Mouse (Mus musculus) testis, adult 2 months (tissue): Measurements from ENCODE around the gene Rbms3.

Source experiments
- CTCF ChIP-seq: fragments of 200-500 bp; IDR thresholded peaks from 2 replicates; pipeline ENCODE4 v1.5.1; 2012; ENCODE audit warnings: low read depth, mild to moderate bottlenecking, inconsistent platforms, low read length, moderate library complexity; ENCODE audit not compliant: control insufficient read depth, insufficient read depth, insufficient replicate concordance
- POLR2A ChIP-seq: fragments of 200-500 bp; IDR thresholded peaks from 2 replicates; pipeline ENCODE4 v1.6.1; 2012; ENCODE audit warnings: low read depth, mild to moderate bottlenecking, inconsistent platforms, low read length, moderate library complexity; ENCODE audit not compliant: control insufficient read depth

DNA sequence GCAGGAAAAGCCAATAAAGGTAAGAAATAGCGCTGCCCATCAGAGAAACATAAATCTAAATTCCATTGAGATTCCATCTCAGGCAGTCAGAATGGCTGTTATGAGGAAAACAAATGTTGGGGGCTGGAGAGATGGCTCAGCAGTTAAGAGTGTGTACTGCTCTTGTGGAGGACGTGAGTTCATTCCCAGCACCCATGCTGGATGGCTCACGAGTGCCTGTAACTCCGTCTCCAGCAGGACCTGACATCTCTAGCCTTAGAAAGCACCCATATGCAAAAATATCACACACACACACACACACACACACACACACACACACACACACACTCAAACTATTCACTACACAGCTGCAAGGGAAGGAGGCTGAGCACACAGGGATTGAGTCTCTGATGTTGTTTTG lies 1083.6 kb downstream of the Rbms3 start:
- TF ChIP-seq CTCF (no peak), POLR2A (no peak)
